Mouse (Mus musculus): ENCODE data around the gene Mmadhc. TPM values are rescaled to one million over a fixed set of nuclear protein-coding genes. Genes with fewer than 3 reads are reported as not detected.

Gene Mmadhc
- 53.1 and 62.9 TPM in 2 replicates for polyA plus RNA-seq (2012)

GRCm38 (mm10) chr2:50296109-50296986 is at the start of gene Mmadhc:
TSS of gene Mmadhc (minus strand) at chr2:50296801.

Other genes with a start within 250 kb of the Mmadhc start
- 0.02 and 0.45 TPM in 2 replicates for gene Lypd6, start 230.4 kb downstream of the Mmadhc start, polyA plus RNA-seq (2012)